Mouse (Mus musculus): ENCODE data around the gene Gng5.

DNA sequence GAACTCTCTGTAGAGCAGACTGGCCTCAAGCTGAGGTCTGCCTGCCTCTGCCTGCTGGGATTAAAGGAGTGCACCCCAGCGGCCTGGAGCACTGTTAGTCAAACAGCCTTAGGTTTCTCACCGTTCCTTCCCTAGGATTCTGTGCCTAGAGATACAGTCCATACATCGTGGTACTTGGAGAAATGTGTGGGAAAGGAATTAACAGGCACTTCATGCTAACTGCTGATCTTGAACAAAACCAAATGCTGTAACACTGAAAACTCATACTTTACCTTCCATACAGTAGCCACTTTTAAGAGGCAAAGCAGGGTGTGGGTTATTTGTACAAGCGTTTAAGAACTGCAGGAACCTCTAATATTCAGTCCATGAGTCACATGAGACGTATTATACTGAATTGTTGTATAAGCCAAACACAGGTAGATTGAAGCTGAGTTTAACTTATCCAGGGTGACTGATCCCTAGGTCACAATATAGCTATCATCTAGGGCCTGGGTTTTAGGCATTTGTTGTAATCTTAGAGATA is 2.1 kb downstream of the Gng5 start:
- no peak for TF ChIP-seq CTCF (IDR thresholded peaks at IDR 0.05; ENCODE audit: low read depth, low read length)
- TF ChIP-seq POLR2A (IDR thresholded peaks at IDR 0.05; ENCODE audit: borderline replicate concordance, low read depth, low read length) = no peak
